Mouse (Mus musculus): ENCODE measurements around the gene Fip1l1. TPM values are rescaled to one million over a fixed set of nuclear protein-coding genes. Genes with fewer than 3 reads are reported as not detected.
A peak's percentile ranks its signal among the peaks of the same experiment; 100 is the strongest.

Fip1l1 gene
- polyA plus RNA-seq, 1 experiment from 2014 or later = 92.6 TPM

GRCm38 (mm10) chr5:74593147-74593546 lies 57.9 kb downstream of the Fip1l1 start:
- no peaks in the 10 kb centered on the region for H3K27me3 ChIP-seq (ENCODE audit: insufficient read depth, low read length)
- H3K4me2 ChIP-seq = no peak overlapping the region
- no peak overlapping the region for H3K27ac ChIP-seq (ENCODE audit: low read depth)
- H3K9ac ChIP-seq = no peak overlapping the region
- DNase-seq (no peak), ATAC-seq (ENCODE audit: insufficient read depth) (no peak)
- WGBS = 71% methylated on average over 8 of the region's 8 CpGs
- no peak for TF ChIP-seq CTCF (IDR thresholded peaks at IDR 0.05; ENCODE audit: low read depth)
- no peak overlapping the region for H3K4me3 ChIP-seq (ENCODE audit: low read depth, low read length)
- H3K36me3 ChIP-seq (ENCODE audit: insufficient read depth) = peaks cover 86% of the 10 kb centered on the region
- H3K9me3 ChIP-seq (ENCODE audit: low read depth, low read length) = no peaks in the 10 kb centered on the region
- H3K4me1 ChIP-seq (ENCODE audit: insufficient read depth) = no peaks in the 10 kb centered on the region

DNA sequence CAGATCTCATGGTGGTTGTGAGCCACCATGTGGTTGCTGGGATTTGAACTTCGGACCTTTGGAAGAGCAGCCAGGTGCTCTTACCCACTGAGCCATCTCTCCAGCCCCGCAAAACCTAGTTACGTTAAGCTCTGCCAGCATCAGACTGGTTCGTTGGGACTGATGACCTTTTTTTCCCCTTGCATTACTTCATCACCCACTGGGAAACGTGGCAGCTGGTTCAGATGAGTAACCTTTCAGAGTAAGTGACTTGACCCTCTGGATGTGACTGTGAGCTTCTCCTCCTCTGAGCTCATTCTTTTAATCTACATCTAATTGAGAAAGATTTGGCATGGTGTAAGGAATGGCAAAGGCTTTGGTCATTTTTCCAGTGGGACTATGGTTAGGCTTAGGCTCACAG lies 64.8 kb downstream of the Fip1l1 start:
- peaks cover 39% of the 10 kb centered on the region for H3K36me3 ChIP-seq (ENCODE audit: insufficient read depth)
- peaks cover 10% of the 10 kb centered on the region; the same call in 1 of the 2 replicates for H3K4me1 ChIP-seq (ENCODE audit: insufficient read depth)
- no peak overlapping the region for H3K4me2 ChIP-seq
- H3K9ac ChIP-seq = no peak overlapping the region
- no peaks in the 10 kb centered on the region for H3K27me3 ChIP-seq (ENCODE audit: insufficient read depth, low read length)
- DNase-seq (no peak), ATAC-seq (ENCODE audit: insufficient read depth) (no peak)
- H3K4me3 ChIP-seq (ENCODE audit: low read depth, low read length) = no peak overlapping the region
- no peaks in the 10 kb centered on the region for H3K9me3 ChIP-seq (ENCODE audit: low read depth, low read length)
- no peak overlapping the region for H3K27ac ChIP-seq (ENCODE audit: low read depth)
- 67% methylated on average over 5 of the region's 5 CpGs for WGBS
- no peak for TF ChIP-seq CTCF (IDR thresholded peaks at IDR 0.05; ENCODE audit: low read depth)

GRCm38 (mm10) chr5:74601171-74601570 lies 65.9 kb downstream of the Fip1l1 start:
- ATAC-seq (ENCODE audit: insufficient read depth) (no peak), DNase-seq (peak; percentile 34)
- Histone ChIP-seq H3K27me3 (ENCODE audit: insufficient read depth, low read length) (no peaks in the 10 kb centered on the region), H3K4me1 (ENCODE audit: insufficient read depth) (peaks cover 10% of the 10 kb centered on the region; the same call in 1 of the 2 replicates), H3K9me3 (ENCODE audit: low read depth, low read length) (no peaks in the 10 kb centered on the region), H3K4me3 (ENCODE audit: low read depth, low read length) (no peak overlapping the region), H3K27ac (ENCODE audit: low read depth) (no peak overlapping the region), H3K9ac (no peak overlapping the region), H3K4me2 (no peak overlapping the region), H3K36me3 (ENCODE audit: insufficient read depth) (peaks cover 31% of the 10 kb centered on the region)
- WGBS = 64% methylated on average over 3 of the region's 3 CpGs
- no peak for TF ChIP-seq CTCF (IDR thresholded peaks at IDR 0.05; ENCODE audit: low read depth)

GRCm38 (mm10) chr5:74601965-74602364 lies 66.7 kb downstream of the Fip1l1 start:
- Histone ChIP-seq H3K4me1 (ENCODE audit: insufficient read depth) (peaks cover 10% of the 10 kb centered on the region; the same call in 1 of the 2 replicates), H3K9ac (no peak overlapping the region), H3K36me3 (ENCODE audit: insufficient read depth) (peaks cover 24% of the 10 kb centered on the region), H3K4me2 (peak overlapping the region; percentile 27; the same call in 1 of the 2 replicates), H3K27ac (ENCODE audit: low read depth) (no peak overlapping the region), H3K4me3 (ENCODE audit: low read depth, low read length) (no peak overlapping the region), H3K27me3 (ENCODE audit: insufficient read depth, low read length) (no peaks in the 10 kb centered on the region), H3K9me3 (ENCODE audit: low read depth, low read length) (no peaks in the 10 kb centered on the region)
- DNase-seq = peak; percentile 59
- TF ChIP-seq CTCF (IDR thresholded peaks at IDR 0.05; ENCODE audit: low read depth) = no peak
- WGBS = 44% methylated on average over 6 of the region's 6 CpGs
- peak; percentile 63; the same call in 1 of the 2 replicates for ATAC-seq (ENCODE audit: insufficient read depth)

GRCm38 (mm10) chr5:74602371-74602770 lies 67.1 kb downstream of the Fip1l1 start:
- peak; percentile 52; the same call in 1 of the 2 replicates for ATAC-seq (ENCODE audit: insufficient read depth)
- Histone ChIP-seq H3K4me2 (peak overlapping the region; percentile 27; the same call in 1 of the 2 replicates), H3K9ac (no peak overlapping the region), H3K4me3 (ENCODE audit: low read depth, low read length) (no peak overlapping the region), H3K27ac (ENCODE audit: low read depth) (no peak overlapping the region), H3K9me3 (ENCODE audit: low read depth, low read length) (no peaks in the 10 kb centered on the region), H3K4me1 (ENCODE audit: insufficient read depth) (peaks cover 10% of the 10 kb centered on the region; the same call in 1 of the 2 replicates), H3K36me3 (ENCODE audit: insufficient read depth) (peaks cover 21% of the 10 kb centered on the region), H3K27me3 (ENCODE audit: insufficient read depth, low read length) (no peaks in the 10 kb centered on the region)
- TF ChIP-seq CTCF (IDR thresholded peaks at IDR 0.05; ENCODE audit: low read depth) = no peak
- WGBS = 41% methylated on average over 10 of the region's 10 CpGs
- peak; percentile 61 for DNase-seq

DNA sequence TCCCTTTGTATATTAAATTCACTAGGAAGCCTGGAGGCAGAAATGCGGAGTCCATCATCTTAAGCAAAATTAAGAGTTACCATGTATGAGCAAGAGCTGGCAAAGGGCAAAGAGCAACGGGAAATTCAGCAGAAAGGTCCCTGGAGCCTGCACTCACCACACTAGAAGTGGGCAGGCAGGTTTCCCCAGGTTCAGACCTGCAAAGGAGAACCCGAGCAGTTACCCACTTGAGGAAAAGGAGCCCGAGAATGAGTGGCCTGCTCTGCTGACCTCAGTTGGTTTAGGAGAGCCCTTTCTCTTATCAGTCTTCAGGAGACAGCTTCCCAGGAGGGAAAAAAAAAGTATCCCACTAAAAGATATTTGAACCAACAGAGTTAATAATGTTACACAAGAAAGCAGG lies 68.1 kb downstream of the Fip1l1 start:
- peaks cover 10% of the 10 kb centered on the region; the same call in 1 of the 2 replicates for H3K4me1 ChIP-seq (ENCODE audit: insufficient read depth)
- 51% methylated on average over 4 of the region's 4 CpGs for WGBS
- peak; percentile 31 for DNase-seq
- TF ChIP-seq CTCF (IDR thresholded peaks at IDR 0.05; ENCODE audit: low read depth) = no peak
- peaks cover 11% of the 10 kb centered on the region for H3K36me3 ChIP-seq (ENCODE audit: insufficient read depth)
- no peak overlapping the region for H3K4me3 ChIP-seq (ENCODE audit: low read depth, low read length)
- H3K27ac ChIP-seq (ENCODE audit: low read depth) = no peak overlapping the region
- no peak for ATAC-seq (ENCODE audit: insufficient read depth)
- no peaks in the 10 kb centered on the region for H3K27me3 ChIP-seq (ENCODE audit: insufficient read depth, low read length)
- H3K9me3 ChIP-seq (ENCODE audit: low read depth, low read length) = no peaks in the 10 kb centered on the region
- no peak overlapping the region for H3K4me2 ChIP-seq
- no peak overlapping the region for H3K9ac ChIP-seq

- Histone ChIP-seq H3K27me3 (ENCODE audit: insufficient read depth, low read length) (no peaks in the 10 kb centered on the region), H3K4me2 (no peak overlapping the region), H3K4me3 (ENCODE audit: low read depth, low read length) (no peak overlapping the region), H3K36me3 (ENCODE audit: insufficient read depth) (no peaks in the 10 kb centered on the region), H3K9ac (no peak overlapping the region), H3K4me1 (ENCODE audit: insufficient read depth) (peaks cover 10% of the 10 kb centered on the region; the same call in 1 of the 2 replicates), H3K9me3 (ENCODE audit: low read depth, low read length) (no peaks in the 10 kb centered on the region), H3K27ac (ENCODE audit: low read depth) (no peak overlapping the region)
- DNase-seq (no peak), ATAC-seq (ENCODE audit: insufficient read depth) (no peak)
- TF ChIP-seq CTCF (IDR thresholded peaks at IDR 0.05; ENCODE audit: low read depth) = no peak
- 83% methylated on average over 8 of the region's 8 CpGs for WGBS
These were observed 71.0 kb downstream of the Fip1l1 start for GRCm38 (mm10) chr5:74606213-74606612.

All from lung, embryonic 14.5 days (tissue).